Mouse (Mus musculus) limb, embryonic 10.5 days (tissue): ENCODE data around the gene Rbp7. TPM values are rescaled to one million over a fixed set of nuclear protein-coding genes. Genes with fewer than 3 reads are reported as not detected.
"Not testable (repeated sequence)": the region's sequence is repeated elsewhere in the genome, so short reads cannot be mapped to it uniquely, and the experiment has no call there.

ENCODE experiments used
- DNase-seq: peaks from one replicate; pipeline ENCODE4 v3.0.0-alpha.2; 2017; ENCODE audit warnings: low spot score
- H3K27ac ChIP-seq: fragments of 300-500 bp; sonication (generic); 2 replicates; pipeline ENCODE4 v1.5.1; 2016; ENCODE audit warnings: mild to moderate bottlenecking
- H3K27me3 ChIP-seq: fragments of 300-500 bp; sonication (generic); 2 replicates; pipeline ENCODE4 v1.6.1; 2016; ENCODE audit warnings: low read depth, mild to moderate bottlenecking; ENCODE audit not compliant: poor library complexity, severe bottlenecking
- H3K36me3 ChIP-seq: fragments of 300-500 bp; sonication (generic); 2 replicates; pipeline ENCODE4 v1.6.1; 2016; ENCODE audit warnings: mild to moderate bottlenecking, moderate library complexity
- H3K4me1 ChIP-seq: fragments of 300-500 bp; sonication (generic); 2 replicates; pipeline ENCODE4 v1.6.1; 2016
- H3K4me3 ChIP-seq: fragments of 300-500 bp; sonication (generic); 2 replicates; pipeline ENCODE4 v1.5.1; 2016; ENCODE audit warnings: mild to moderate bottlenecking, moderate library complexity
- H3K9me3 ChIP-seq: fragments of 300-500 bp; sonication (generic); replicated peaks from 2 replicates; pipeline ENCODE4 v1.6.1; 2016; ENCODE audit warnings: mild to moderate bottlenecking
- WGBS: fragments of 180-500 bp; shearing (Covaris S2); methylation state at CpG from one replicate; pipeline ENCODE4 v1.1.7; 2016; 5-methylcytosine and 5-hydroxymethylcytosine counted together
- polyA plus RNA-seq: library from polyadenylated mRNA; unstranded; fragments of >200 nt; fragmentation: Nextera tagmentation; extraction: Ambion mirVana; gene quantifications from 2 replicates; pipeline ENCODE4 v1.2.1, GENCODE M21; 2016

The Rbp7 gene
- polyA plus RNA-seq, 1 experiment from 2014 or later = not detected

- no peak for DNase-seq
- WGBS = 94% methylated on average over 3 of the region's 3 CpGs
- no peaks in the 10 kb centered on the region for H3K4me1 ChIP-seq
- H3K27me3 ChIP-seq = no peaks in the 10 kb centered on the region
- H3K9me3 ChIP-seq = no peaks in the 10 kb centered on the region
- no peak overlapping the region for H3K4me3 ChIP-seq
- no peak overlapping the region for H3K27ac ChIP-seq
- peaks cover 64% of the 10 kb centered on the region for H3K36me3 ChIP-seq
Observed at GRCm38 (mm10) chr4:149469557-149469956, 14.8 kb upstream of the Rbp7 start.

DNA sequence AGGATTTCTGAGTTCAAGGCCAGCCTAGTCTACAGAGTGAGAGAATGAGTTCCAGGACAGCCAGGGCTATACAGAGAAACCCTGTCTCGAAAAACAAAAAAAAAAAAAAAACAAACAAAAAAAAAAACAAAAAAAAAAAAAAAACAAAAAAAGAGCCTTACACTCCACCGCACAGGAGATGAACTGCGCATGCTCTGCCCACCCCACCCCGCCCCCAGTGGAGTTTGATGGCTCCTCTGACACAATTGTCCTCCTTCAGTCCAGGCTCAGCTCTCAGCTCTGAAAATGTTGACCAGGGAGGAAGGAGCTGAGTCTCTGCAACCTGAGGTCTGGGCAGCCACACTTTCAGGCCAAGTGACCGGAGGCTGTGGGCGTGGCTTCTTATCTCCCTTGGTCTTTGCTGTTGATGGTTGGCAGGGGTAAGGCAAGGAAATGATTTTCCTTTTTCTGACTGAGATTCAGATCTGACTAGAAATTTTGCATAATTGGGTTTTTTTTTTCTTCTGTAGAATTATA, 8.7 kb upstream of the Rbp7 start:
- DNase-seq = no peak
- WGBS = 77% methylated on average over 6 of the region's 6 CpGs
- Histone ChIP-seq H3K4me1 (no peaks in the 10 kb centered on the region), H3K4me3 (no peak overlapping the region), H3K36me3 (peaks cover 14% of the 10 kb centered on the region), H3K27me3 (no peaks in the 10 kb centered on the region), H3K9me3 (no peaks in the 10 kb centered on the region), H3K27ac (no peak overlapping the region)

DNA sequence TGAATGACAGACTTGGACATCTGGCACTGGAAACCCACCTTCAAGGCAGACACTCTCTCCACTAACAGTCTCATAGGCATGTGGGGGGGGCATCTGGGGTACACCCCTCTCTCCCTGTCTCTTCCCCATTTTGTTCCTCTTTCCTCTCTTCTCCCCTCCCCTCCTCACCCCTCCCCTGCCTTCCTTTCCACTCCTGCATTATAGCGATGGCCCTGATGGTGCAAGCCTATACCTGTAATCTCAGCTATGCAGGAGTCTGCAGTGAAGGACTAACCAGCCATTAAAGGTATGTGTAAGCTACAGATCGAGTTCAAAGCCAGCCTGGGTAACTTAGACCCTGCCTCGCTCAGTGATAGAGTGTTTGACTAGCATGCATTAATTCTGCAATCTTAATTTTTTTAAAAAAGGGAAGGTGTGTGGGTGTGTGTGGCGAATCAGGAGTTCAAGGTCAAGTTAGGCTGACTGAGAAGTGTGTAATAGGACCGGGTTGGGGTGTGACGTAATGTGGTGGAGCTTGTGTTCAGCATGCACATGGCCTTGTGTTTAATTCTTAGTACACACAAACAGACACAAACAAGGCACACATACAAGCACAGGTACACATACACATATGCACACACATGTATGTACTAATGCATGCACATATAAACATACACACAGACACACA, 7.7 kb upstream of the Rbp7 start:
- no peak overlapping the region for H3K4me3 ChIP-seq
- peaks cover 5% of the 10 kb centered on the region; the same call in 1 of the 2 replicates for H3K36me3 ChIP-seq
- no peak for DNase-seq
- no peak overlapping the region for H3K27ac ChIP-seq
- H3K9me3 ChIP-seq = no peaks in the 10 kb centered on the region
- 82% methylated on average over 6 of the region's 6 CpGs for WGBS
- no peaks in the 10 kb centered on the region for H3K27me3 ChIP-seq
- H3K4me1 ChIP-seq = no peaks in the 10 kb centered on the region

DNA sequence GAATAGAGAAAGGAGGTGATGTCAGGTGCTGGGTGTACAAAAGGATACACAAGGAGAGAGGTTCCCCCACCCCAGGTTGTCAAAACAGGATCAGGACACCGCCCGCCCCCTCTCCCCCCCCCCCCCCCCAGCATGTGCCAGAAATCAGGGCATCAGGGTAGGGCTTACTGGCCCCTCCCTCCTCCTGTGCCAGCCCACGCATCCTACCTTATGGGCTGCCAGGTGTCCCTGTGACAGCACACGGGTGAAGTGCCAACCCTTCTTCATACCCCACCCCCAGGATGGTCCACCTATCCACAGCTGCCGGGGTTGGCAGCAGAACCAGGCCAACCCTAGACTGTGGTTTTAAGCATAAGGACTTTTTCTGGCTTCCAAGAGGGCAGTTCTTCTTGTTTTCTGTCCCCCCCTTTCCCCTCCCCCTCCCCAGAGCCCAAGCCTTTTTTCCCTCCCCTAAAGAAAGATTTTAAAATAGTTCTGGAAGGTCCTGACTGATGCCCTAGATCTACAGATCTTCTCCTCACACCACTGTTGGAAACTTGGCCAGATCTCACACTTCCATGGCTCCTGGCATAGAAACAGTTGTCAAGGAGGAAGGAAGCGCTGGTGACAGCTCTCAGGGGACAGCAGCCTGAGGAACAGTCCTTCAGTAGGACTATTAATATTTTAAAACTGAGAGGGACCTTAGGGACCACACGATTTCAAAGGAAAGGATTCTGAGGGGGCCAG, 7.0 kb upstream of the Rbp7 start:
- no peaks in the 10 kb centered on the region for H3K9me3 ChIP-seq
- WGBS = 78% methylated on average over 6 of the region's 7 CpGs
- H3K36me3 ChIP-seq = 0 out of 2 replicates have a peak, but pooled peaks cover 2% of the 10 kb centered on the region
- H3K4me3 ChIP-seq = no peak overlapping the region
- no peak for DNase-seq
- no peaks in the 10 kb centered on the region for H3K27me3 ChIP-seq
- H3K4me1 ChIP-seq = no peaks in the 10 kb centered on the region
- H3K27ac ChIP-seq = no peak overlapping the region

DNA sequence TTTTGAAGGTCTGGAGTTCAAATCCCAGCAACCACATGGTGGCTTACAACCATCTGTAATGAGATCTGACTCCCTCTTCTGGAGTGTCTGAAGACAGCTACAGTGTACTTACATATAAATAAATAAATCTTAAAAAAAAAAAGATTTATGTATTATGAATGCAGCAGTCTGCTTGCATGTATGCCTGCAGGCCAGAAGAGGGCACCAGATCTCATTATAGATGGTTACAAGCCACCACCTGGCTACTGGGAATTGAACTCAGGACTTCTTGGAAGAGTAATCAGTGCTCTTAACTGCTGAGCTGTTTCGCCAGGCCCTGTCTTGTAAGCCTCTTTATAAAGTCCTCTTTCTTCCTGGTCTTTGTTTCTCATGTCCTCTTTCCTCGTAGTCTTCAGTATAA, 5.7 kb upstream of the Rbp7 start:
- not testable (repeated sequence) for H3K4me1 ChIP-seq, H3K4me3 ChIP-seq, DNase-seq, H3K36me3 ChIP-seq, H3K27ac ChIP-seq, H3K9me3 ChIP-seq, H3K27me3 ChIP-seq
- 91% methylated on average over 2 of the region's 2 CpGs for WGBS

- Histone ChIP-seq H3K4me1 (no peaks in the 10 kb centered on the region), H3K36me3 (no peaks in the 10 kb centered on the region), H3K27ac (no peak overlapping the region), H3K9me3 (no peaks in the 10 kb centered on the region), H3K27me3 (no peaks in the 10 kb centered on the region), H3K4me3 (no peak overlapping the region)
- WGBS = 89% methylated on average over 1 of the region's 1 CpGs
- no peak for DNase-seq
Observed at GRCm38 (mm10) chr4:149459425-149459824, 4.6 kb upstream of the Rbp7 start.

GRCm38 (mm10) chr4:149458526-149458925, 3.7 kb upstream of the Rbp7 start:
- H3K27ac ChIP-seq = no peak overlapping the region
- no peaks in the 10 kb centered on the region for H3K27me3 ChIP-seq
- 74% methylated on average over 5 of the region's 5 CpGs for WGBS
- H3K36me3 ChIP-seq = no peaks in the 10 kb centered on the region
- H3K9me3 ChIP-seq = no peaks in the 10 kb centered on the region
- H3K4me3 ChIP-seq = no peak overlapping the region
- no peak for DNase-seq
- no peaks in the 10 kb centered on the region for H3K4me1 ChIP-seq

DNA sequence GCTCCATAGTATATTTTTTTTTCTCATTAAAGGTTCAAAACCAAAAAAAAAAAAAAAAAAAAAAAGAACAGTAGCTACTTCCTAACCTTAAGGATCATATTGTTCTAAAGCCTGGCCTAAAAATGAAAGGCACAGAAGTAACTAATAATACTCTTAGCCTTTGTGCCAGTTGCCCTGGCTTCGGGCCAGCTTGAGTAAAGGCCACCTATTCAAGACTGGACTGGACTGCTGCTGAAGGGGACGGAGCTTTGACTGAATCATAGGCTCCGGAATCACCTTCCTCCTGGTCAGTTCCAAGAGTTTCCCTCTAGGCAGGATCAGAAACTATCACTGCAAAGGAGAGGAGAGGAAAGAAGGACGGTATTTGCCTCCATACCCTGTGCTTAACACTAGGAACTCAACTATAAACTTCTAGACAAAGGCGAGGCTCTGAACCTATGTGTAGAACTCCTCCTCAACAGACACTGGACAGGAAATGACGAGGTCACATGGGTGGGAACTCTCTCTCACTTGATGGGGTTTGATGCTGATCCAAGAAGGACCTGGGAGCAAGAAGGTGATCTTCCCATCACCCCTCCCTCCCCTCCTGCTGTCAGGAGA, 3.2 kb upstream of the Rbp7 start:
- DNase-seq = no peak
- WGBS = 88% methylated on average over 6 of the region's 6 CpGs
- no peak overlapping the region for H3K27ac ChIP-seq

GRCm38 (mm10) chr4:149457163-149457562, 2.4 kb upstream of the Rbp7 start:
- H3K27ac ChIP-seq, H3K4me1 ChIP-seq, H3K27me3 ChIP-seq, H3K36me3 ChIP-seq, DNase-seq, H3K9me3 ChIP-seq, H3K4me3 ChIP-seq: not testable (repeated sequence)
- WGBS = 86% methylated on average over 27 of the region's 27 CpGs

More for the DNA sequence above, 3.2 kb upstream of the Rbp7 start:
- Histone ChIP-seq H3K36me3 (no peaks in the 10 kb centered on the region), H3K4me3 (no peak overlapping the region), H3K27me3 (no peaks in the 10 kb centered on the region), H3K9me3 (no peaks in the 10 kb centered on the region), H3K4me1 (no peaks in the 10 kb centered on the region)

- Histone ChIP-seq H3K27me3 (no peaks in the 10 kb centered on the region), H3K4me3 (no peak overlapping the region), H3K4me1 (no peaks in the 10 kb centered on the region), H3K27ac (no peak overlapping the region), H3K36me3 (no peaks in the 10 kb centered on the region), H3K9me3 (no peaks in the 10 kb centered on the region)
- WGBS = 87% methylated on average over 17 of the region's 17 CpGs
- no peak for DNase-seq
Observed at GRCm38 (mm10) chr4:149454263-149454662, 515 bp downstream of the Rbp7 start.

DNA sequence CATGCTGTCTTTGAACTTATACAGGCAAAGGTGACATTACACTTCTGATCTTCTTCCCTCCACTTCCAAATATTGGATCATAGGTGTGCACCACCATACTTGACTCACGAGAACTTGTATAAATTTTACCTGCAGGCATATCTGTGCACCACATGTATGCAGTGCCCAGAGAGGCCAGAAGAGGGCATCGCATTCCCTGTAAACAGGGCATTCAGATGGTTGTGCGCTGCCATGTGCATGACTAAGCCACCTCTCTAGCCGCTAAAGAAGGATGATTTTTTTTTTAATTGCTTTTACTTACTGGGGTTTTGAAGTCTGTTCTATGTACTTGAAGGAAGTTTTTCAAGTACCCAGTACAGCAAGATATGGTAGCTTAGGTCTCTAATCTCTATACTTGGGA, 1.1 kb downstream of the Rbp7 start:
- no peak overlapping the region for H3K4me3 ChIP-seq
- H3K9me3 ChIP-seq = no peaks in the 10 kb centered on the region
- 87% methylated on average over 4 of the region's 4 CpGs for WGBS
- H3K36me3 ChIP-seq = no peaks in the 10 kb centered on the region
- no peak overlapping the region for H3K27ac ChIP-seq
- H3K27me3 ChIP-seq = no peaks in the 10 kb centered on the region
- H3K4me1 ChIP-seq = no peaks in the 10 kb centered on the region
- peak; percentile 53 for DNase-seq

DNA sequence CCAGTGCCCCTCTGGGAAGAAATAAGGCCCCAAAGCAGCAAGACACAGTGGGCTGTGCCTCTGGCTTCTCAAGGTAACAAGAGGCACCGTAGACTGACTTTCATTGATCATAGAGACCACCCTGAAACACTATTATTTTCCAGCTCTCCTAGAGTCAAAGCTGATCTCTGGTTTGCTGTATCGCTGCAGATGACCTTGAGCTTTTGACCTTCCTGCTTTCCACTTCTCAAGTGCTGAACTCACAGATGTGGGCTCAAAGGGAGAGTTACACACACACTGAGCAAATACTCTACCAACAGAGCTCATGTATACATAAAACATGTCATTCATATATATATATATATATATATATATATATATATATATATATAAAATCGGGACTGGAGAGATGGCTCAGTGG, 4.1 kb downstream of the Rbp7 start:
- DNase-seq = no peak
- H3K9me3 ChIP-seq = no peaks in the 10 kb centered on the region
- no peaks in the 10 kb centered on the region for H3K36me3 ChIP-seq
- H3K27me3 ChIP-seq = no peaks in the 10 kb centered on the region
- no peak overlapping the region for H3K4me3 ChIP-seq
- no peak overlapping the region for H3K27ac ChIP-seq
- 84% methylated on average over 3 of the region's 3 CpGs for WGBS
- peaks cover 8% of the 10 kb centered on the region for H3K4me1 ChIP-seq

GRCm38 (mm10) chr4:149446309-149446708, 8.5 kb downstream of the Rbp7 start:
- Histone ChIP-seq H3K27me3 (no peaks in the 10 kb centered on the region), H3K36me3 (no peaks in the 10 kb centered on the region), H3K4me3 (peak overlapping the region; percentile 49; the same call in 1 of the 2 replicates), H3K4me1 (peaks cover 21% of the 10 kb centered on the region), H3K27ac (peak overlapping the region; percentile 95), H3K9me3 (no peaks in the 10 kb centered on the region)
- no peak for DNase-seq
- WGBS = 55% methylated on average over 1 of the region's 1 CpGs
